Mouse (Mus musculus) heart, postnatal 0 days (tissue): Measurements from ENCODE around the gene Recql5. TPM values are rescaled to one million over a fixed set of nuclear protein-coding genes. Genes with fewer than 3 reads are reported as not detected.

Experiments
- ATAC-seq: fragments of 200-750 bp; cut with Nextera tagmentation; 2 replicates; pipeline ENCODE4 v1.8.0; 2017; ENCODE audit warnings: low read depth, moderate number of reproducible peaks, moderate library complexity; ENCODE audit not compliant: insufficient read depth
- DNase-seq: peaks from one replicate; pipeline ENCODE4 v3.0.0-alpha.2; 2016; ENCODE audit warnings: low spot score
- H3K27ac ChIP-seq: fragments of 300-500 bp; sonication (generic); 2 replicates; pipeline ENCODE4 v1.5.1; 2014; ENCODE audit warnings: low read depth, mild to moderate bottlenecking
- H3K27me3 ChIP-seq: fragments of 300-500 bp; sonication (generic); 2 replicates; pipeline ENCODE4 v1.6.1; 2014; ENCODE audit warnings: low read length, mixed read lengths; ENCODE audit not compliant: control insufficient read depth, insufficient read depth
- H3K36me3 ChIP-seq: fragments of 300-500 bp; sonication (generic); replicated peaks from 2 replicates; pipeline ENCODE4 v1.6.1; 2014; ENCODE audit warnings: low read length, mixed read lengths; ENCODE audit not compliant: control insufficient read depth, insufficient read depth
- H3K4me1 ChIP-seq: fragments of 300-500 bp; sonication (generic); 2 replicates; pipeline ENCODE4 v1.6.1; 2014; ENCODE audit warnings: antibody characterized with exemption; ENCODE audit not compliant: control insufficient read depth, insufficient read depth
- H3K4me2 ChIP-seq: fragments of 300-500 bp; sonication (generic); 2 replicates; pipeline ENCODE4 v1.6.1; 2014; ENCODE audit warnings: low read depth, mild to moderate bottlenecking, low read length, moderate library complexity
- H3K4me3 ChIP-seq: fragments of 300-500 bp; sonication (generic); 2 replicates; pipeline ENCODE4 v1.5.1; 2014; ENCODE audit warnings: low read depth, low read length
- H3K9ac ChIP-seq: fragments of 300-500 bp; sonication (generic); replicated peaks from 2 replicates; pipeline ENCODE4 v1.6.1; 2014; ENCODE audit warnings: low read depth, low read length, mixed read lengths
- H3K9me3 ChIP-seq: fragments of 300-500 bp; sonication (generic); replicated peaks from 2 replicates; pipeline ENCODE4 v1.6.1; 2016; ENCODE audit warnings: low read length; ENCODE audit not compliant: control insufficient read depth
- CTCF ChIP-seq: IDR thresholded peaks from 2 replicates; pipeline ENCODE4 v1.5.1; 2016; ENCODE audit warnings: antibody characterized with exemption, control low read depth, low read depth
- EP300 ChIP-seq: IDR thresholded peaks from 2 replicates; pipeline ENCODE4 v1.6.1; 2016; ENCODE audit warnings: antibody characterized with exemption, low read depth
- WGBS: fragments of 180-500 bp; shearing (Covaris S2); extraction: QIAGEN DNeasy Blood & Tissue Kit; methylation state at CpG from one replicate; pipeline ENCODE4 v1.1.7; 2014; 5-methylcytosine and 5-hydroxymethylcytosine counted together
- polyA plus RNA-seq: library from polyadenylated mRNA; unstranded; fragments of >200 nt; fragmentation: Nextera tagmentation; extraction: Ambion mirVana; gene quantifications from 2 replicates; pipeline ENCODE4 v1.2.1, GENCODE M21; 2015
- total RNA-seq: library from RNA; depleted of rRNA; stranded (reverse); fragments of >200 nt; gene quantifications from 2 replicates; pipeline ENCODE4 v1.2.3, GENCODE M21; 2014; ENCODE audit warnings: low replicate concordance

Gene Recql5
- total and polyA plus RNA-seq, 2 experiments from 2014 or later, result 5.8 to 6.2 TPM

GRCm38 (mm10) chr11:115971016-115971415, 37.7 kb upstream of the Recql5 start:
- Histone ChIP-seq H3K4me1 (peaks cover 9% of the 10 kb centered on the region), H3K27me3 (peaks cover 24% of the 10 kb centered on the region), H3K36me3 (peaks cover 9% of the 10 kb centered on the region; the same call in 1 of the 2 replicates), H3K9ac (no peak overlapping the region), H3K4me2 (no peak overlapping the region), H3K4me3 (no peak overlapping the region), H3K27ac (no peak overlapping the region), H3K9me3 (no peaks in the 10 kb centered on the region)
- TF ChIP-seq CTCF (no peak), EP300 (no peak)
- DNase-seq, result no peak
- 65% methylated on average over 6 of the region's 6 CpGs for WGBS
- no peak for ATAC-seq

- Histone ChIP-seq H3K9me3 (no peaks in the 10 kb centered on the region), H3K36me3 (peaks cover 12% of the 10 kb centered on the region), H3K4me2 (no peak overlapping the region), H3K27me3 (peaks cover 16% of the 10 kb centered on the region), H3K4me1 (peaks cover 9% of the 10 kb centered on the region), H3K27ac (no peak overlapping the region), H3K9ac (no peak overlapping the region), H3K4me3 (no peak overlapping the region)
- 65% methylated on average over 15 of the region's 15 CpGs for WGBS
- ATAC-seq, result no peak
- no peak for TF ChIP-seq EP300
- no peak for TF ChIP-seq CTCF
- no peak for DNase-seq
These were observed 36.9 kb upstream of the Recql5 start for GRCm38 (mm10) chr11:115970006-115970673.

- 38% methylated on average over 5 of the region's 5 CpGs for WGBS
- DNase-seq, result no peak
- ATAC-seq, result no peak
These were observed 35.6 kb upstream of the Recql5 start for GRCm38 (mm10) chr11:115968731-115969405.

GRCm38 (mm10) chr11:115964977-115965604, 31.8 kb upstream of the Recql5 start:
- DNase-seq (no peak), ATAC-seq (peak; percentile 68)
- H3K36me3 ChIP-seq, result peaks cover 57% of the 10 kb centered on the region
- no peak overlapping the region for H3K4me3 ChIP-seq
- no peak overlapping the region for H3K4me2 ChIP-seq
- H3K27me3 ChIP-seq, result no peaks in the 10 kb centered on the region
- peak overlapping the region; percentile 55 for H3K27ac ChIP-seq
- WGBS, result 59% methylated on average over 10 of the region's 10 CpGs
- no peak for TF ChIP-seq CTCF
- TF ChIP-seq EP300, result no peak
- no peaks in the 10 kb centered on the region for H3K9me3 ChIP-seq
- no peak overlapping the region for H3K9ac ChIP-seq
- H3K4me1 ChIP-seq, result no peaks in the 10 kb centered on the region

More at GRCm38 (mm10) chr11:115968731-115969405, 35.6 kb upstream of the Recql5 start:
- peaks cover 24% of the 10 kb centered on the region for H3K36me3 ChIP-seq
- H3K4me3 ChIP-seq, result no peak overlapping the region
- no peaks in the 10 kb centered on the region for H3K9me3 ChIP-seq
- H3K4me2 ChIP-seq, result no peak overlapping the region
- TF ChIP-seq CTCF (no peak), EP300 (no peak)
- H3K4me1 ChIP-seq, result no peaks in the 10 kb centered on the region
- H3K27ac ChIP-seq, result no peak overlapping the region
- H3K27me3 ChIP-seq, result peaks cover 3% of the 10 kb centered on the region
- H3K9ac ChIP-seq, result no peak overlapping the region

GRCm38 (mm10) chr11:115962651-115963412, 29.6 kb upstream of the Recql5 start:
- no peak overlapping the region for H3K9ac ChIP-seq
- no peak overlapping the region for H3K4me2 ChIP-seq
- H3K4me3 ChIP-seq, result no peak overlapping the region
- ATAC-seq, result no peak
- no peak overlapping the region for H3K27ac ChIP-seq
- no peak for DNase-seq
- H3K27me3 ChIP-seq, result no peaks in the 10 kb centered on the region
- H3K9me3 ChIP-seq, result no peaks in the 10 kb centered on the region
- TF ChIP-seq CTCF (no peak), EP300 (no peak)
- peaks cover 69% of the 10 kb centered on the region for H3K36me3 ChIP-seq
- 87% methylated on average over 9 of the region's 9 CpGs for WGBS
- no peaks in the 10 kb centered on the region for H3K4me1 ChIP-seq
